Mouse (Mus musculus) forebrain, embryonic 10.5 days (tissue): Measurements from ENCODE around the gene Wnt8b. TPM values are rescaled to one million over a fixed set of nuclear protein-coding genes. Genes with fewer than 3 reads are reported as not detected.

Experiments used
- DNase-seq: peaks from one replicate; pipeline ENCODE4 v3.0.0-alpha.2; 2017; ENCODE audit warnings: low spot score; ENCODE audit errors: extremely low spot score
- H3K27ac ChIP-seq: fragments of 300-500 bp; sonication (generic); 2 replicates; pipeline ENCODE4 v1.5.1; 2016; ENCODE audit warnings: mild to moderate bottlenecking
- H3K27me3 ChIP-seq: fragments of 300-500 bp; sonication (generic); 2 replicates; pipeline ENCODE4 v1.6.1; 2016; ENCODE audit warnings: mild to moderate bottlenecking; ENCODE audit not compliant: poor library complexity, severe bottlenecking
- H3K36me3 ChIP-seq: fragments of 300-500 bp; sonication (generic); replicated peaks from 2 replicates; pipeline ENCODE4 v1.6.1; 2016; ENCODE audit warnings: mild to moderate bottlenecking, moderate library complexity
- H3K4me1 ChIP-seq: fragments of 300-500 bp; sonication (generic); 2 replicates; pipeline ENCODE4 v1.6.1; 2016
- H3K4me3 ChIP-seq: fragments of 300-500 bp; sonication (generic); 2 replicates; pipeline ENCODE4 v1.5.1; 2016; ENCODE audit warnings: mild to moderate bottlenecking, moderate library complexity
- H3K9me3 ChIP-seq: fragments of 300-500 bp; sonication (generic); 2 replicates; pipeline ENCODE4 v1.6.1; 2016; ENCODE audit warnings: mild to moderate bottlenecking, moderate library complexity
- WGBS: fragments of 180-500 bp; shearing (Covaris S2); methylation state at CpG from one replicate; pipeline ENCODE4 v1.1.7; 2016; 5-methylcytosine and 5-hydroxymethylcytosine counted together
- polyA plus RNA-seq: library from polyadenylated mRNA; unstranded; fragments of >200 nt; fragmentation: Nextera tagmentation; extraction: Ambion mirVana; gene quantifications from 2 replicates; pipeline ENCODE4 v1.2.1, GENCODE M21; 2016

Wnt8b gene
- polyA plus RNA-seq, 1 experiment from 2014 or later = 61.0 TPM

- H3K27ac ChIP-seq = peak overlapping the region; percentile 88
- WGBS = 10% methylated on average over 7 of the region's 7 CpGs
- peaks cover 10% of the 10 kb centered on the region for H3K36me3 ChIP-seq
- peak overlapping the region; percentile 63 for H3K4me3 ChIP-seq
- H3K4me1 ChIP-seq = peaks cover 100% of the 10 kb centered on the region
- peaks cover 100% of the 10 kb centered on the region for H3K27me3 ChIP-seq
- DNase-seq = no peak
- no peaks in the 10 kb centered on the region for H3K9me3 ChIP-seq
Observed at GRCm38 (mm10) chr19:44513921-44514482, 20.7 kb downstream of the Wnt8b start.

GRCm38 (mm10) chr19:44514521-44515451 lies 21.5 kb downstream of the Wnt8b start:
- Histone ChIP-seq H3K27ac (peak overlapping the region; percentile 88), H3K27me3 (peaks cover 100% of the 10 kb centered on the region), H3K4me3 (peak overlapping the region; percentile 63), H3K36me3 (peaks cover 10% of the 10 kb centered on the region), H3K4me1 (peaks cover 98% of the 10 kb centered on the region), H3K9me3 (no peaks in the 10 kb centered on the region)
- WGBS = 2% methylated on average over 14 of the region's 14 CpGs
- DNase-seq = peak; percentile 86

- WGBS = 24% methylated on average over 6 of the region's 6 CpGs
- no peak overlapping the region for H3K4me3 ChIP-seq
- peaks cover 93% of the 10 kb centered on the region for H3K4me1 ChIP-seq
- H3K27me3 ChIP-seq = peaks cover 100% of the 10 kb centered on the region
- DNase-seq = no peak
- peak overlapping the region; percentile 79 for H3K27ac ChIP-seq
- peaks cover 10% of the 10 kb centered on the region for H3K36me3 ChIP-seq
- no peaks in the 10 kb centered on the region for H3K9me3 ChIP-seq
Observed at GRCm38 (mm10) chr19:44515769-44516168, 22.5 kb downstream of the Wnt8b start.

- peak overlapping the region; percentile 73 for H3K27ac ChIP-seq
Observed at GRCm38 (mm10) chr19:44517996-44518768, 24.9 kb downstream of the Wnt8b start.

GRCm38 (mm10) chr19:44519152-44519551 lies 25.9 kb downstream of the Wnt8b start:
- Histone ChIP-seq H3K4me3 (no peak overlapping the region), H3K4me1 (peaks cover 59% of the 10 kb centered on the region), H3K27me3 (peaks cover 99% of the 10 kb centered on the region), H3K27ac (peak overlapping the region; percentile 73; the same call in 1 of the 2 replicates), H3K9me3 (no peaks in the 10 kb centered on the region), H3K36me3 (no peaks in the 10 kb centered on the region)
- DNase-seq = peak; percentile 39
- WGBS = 35% methylated on average over 7 of the region's 7 CpGs

More at GRCm38 (mm10) chr19:44517996-44518768, 24.9 kb downstream of the Wnt8b start:
- H3K9me3 ChIP-seq = no peaks in the 10 kb centered on the region
- H3K36me3 ChIP-seq = no peaks in the 10 kb centered on the region
- peaks cover 68% of the 10 kb centered on the region for H3K4me1 ChIP-seq
- no peak for DNase-seq
- H3K4me3 ChIP-seq = no peak overlapping the region
- H3K27me3 ChIP-seq = peaks cover 99% of the 10 kb centered on the region
- 44% methylated on average over 12 of the region's 12 CpGs for WGBS

DNA sequence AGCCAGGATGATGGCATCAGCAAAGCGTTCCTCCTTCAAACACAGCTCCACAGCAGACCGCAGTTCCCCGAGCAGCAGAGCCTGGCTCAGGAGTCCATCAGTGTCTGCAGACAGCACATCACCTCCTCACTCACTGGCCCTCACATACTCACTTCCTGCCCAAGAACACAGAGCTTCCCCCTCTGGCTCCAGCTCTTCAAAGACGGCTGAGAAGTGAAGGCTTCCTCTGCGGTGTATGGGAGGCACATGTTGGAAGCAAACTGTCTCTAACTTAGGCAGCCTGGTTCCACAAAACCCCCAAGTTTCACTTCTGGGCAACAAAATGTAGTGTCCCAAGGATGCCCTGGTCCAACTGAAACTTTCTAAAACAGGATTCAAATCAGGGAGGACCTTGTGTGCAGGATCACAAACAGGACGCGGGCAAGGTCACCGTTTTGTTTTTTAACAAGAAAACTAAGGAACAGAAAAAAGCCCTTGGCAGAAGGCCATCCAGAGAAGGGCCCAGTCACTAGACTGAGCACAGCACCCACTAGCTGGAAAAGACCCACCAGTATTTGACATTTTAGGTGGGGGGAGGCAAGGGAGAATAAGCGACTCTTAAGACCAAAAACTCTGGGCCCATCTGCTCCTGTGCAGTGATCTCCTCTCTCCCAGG lies 32.4 kb downstream of the Wnt8b start:
- no peaks in the 10 kb centered on the region for H3K4me1 ChIP-seq
- DNase-seq = no peak
- H3K4me3 ChIP-seq = no peak overlapping the region
- peaks cover 93% of the 10 kb centered on the region for H3K27me3 ChIP-seq
- 91% methylated on average over 9 of the region's 9 CpGs for WGBS
- H3K36me3 ChIP-seq = no peaks in the 10 kb centered on the region
- peaks cover 3% of the 10 kb centered on the region; the same call in 1 of the 2 replicates for H3K9me3 ChIP-seq
- no peak overlapping the region for H3K27ac ChIP-seq

GRCm38 (mm10) chr19:44530018-44530417 lies 36.7 kb downstream of the Wnt8b start:
- peaks cover 3% of the 10 kb centered on the region; the same call in 1 of the 2 replicates for H3K9me3 ChIP-seq
- H3K36me3 ChIP-seq = no peaks in the 10 kb centered on the region
- H3K4me3 ChIP-seq = no peak overlapping the region
- peaks cover 13% of the 10 kb centered on the region; the same call in 1 of the 2 replicates for H3K4me1 ChIP-seq
- 94% methylated on average over 6 of the region's 6 CpGs for WGBS
- H3K27me3 ChIP-seq = peaks cover 92% of the 10 kb centered on the region
- H3K27ac ChIP-seq = no peak overlapping the region
- DNase-seq = no peak

GRCm38 (mm10) chr19:44535376-44535775 lies 42.1 kb downstream of the Wnt8b start:
- Histone ChIP-seq H3K4me3 (no peak overlapping the region), H3K27me3 (peaks cover 56% of the 10 kb centered on the region), H3K27ac (no peak overlapping the region), H3K36me3 (peaks cover 2% of the 10 kb centered on the region; the same call in 1 of the 2 replicates), H3K4me1 (peaks cover 16% of the 10 kb centered on the region; the same call in 1 of the 2 replicates), H3K9me3 (peaks cover 4% of the 10 kb centered on the region)
- WGBS = 25% methylated on average over 3 of the region's 3 CpGs
- DNase-seq = no peak

GRCm38 (mm10) chr19:44537416-44537815 lies 44.1 kb downstream of the Wnt8b start:
- no peak for DNase-seq
- Histone ChIP-seq H3K36me3 (peaks cover 2% of the 10 kb centered on the region; the same call in 1 of the 2 replicates), H3K27ac (no peak overlapping the region), H3K27me3 (peaks cover 35% of the 10 kb centered on the region), H3K9me3 (peaks cover 16% of the 10 kb centered on the region), H3K4me3 (no peak overlapping the region), H3K4me1 (peaks cover 16% of the 10 kb centered on the region; the same call in 1 of the 2 replicates)
- 89% methylated on average over 8 of the region's 8 CpGs for WGBS

DNA sequence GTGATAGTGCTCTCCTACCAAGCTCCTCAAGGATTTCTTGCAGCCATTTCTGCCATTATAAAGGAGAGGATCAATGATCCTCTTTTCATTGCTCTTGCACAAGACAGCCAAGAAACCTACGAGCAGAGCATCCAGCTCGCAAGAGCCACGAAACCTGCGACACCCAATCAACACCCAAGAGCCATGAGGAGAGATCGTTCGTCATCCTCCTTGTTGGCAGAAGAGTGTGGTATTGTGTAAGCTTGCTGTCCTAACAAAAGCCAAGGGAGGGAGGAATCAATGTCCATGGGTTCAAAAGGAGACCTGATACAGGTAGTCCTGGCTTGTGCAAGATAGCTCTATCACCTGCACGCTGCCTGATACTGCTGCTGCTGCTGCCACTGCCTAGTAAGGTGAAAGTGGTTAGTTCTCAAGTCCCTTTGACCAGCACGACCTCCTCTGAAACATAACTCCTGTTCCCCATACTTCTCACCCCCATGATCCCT lies 49.5 kb downstream of the Wnt8b start:
- 92% methylated on average over 8 of the region's 8 CpGs for WGBS
- no peak overlapping the region for H3K27ac ChIP-seq
- peaks cover 4% of the 10 kb centered on the region for H3K36me3 ChIP-seq
- peaks cover 15% of the 10 kb centered on the region for H3K4me1 ChIP-seq
- no peak overlapping the region for H3K4me3 ChIP-seq
- no peak for DNase-seq
- peaks cover 16% of the 10 kb centered on the region for H3K9me3 ChIP-seq
- H3K27me3 ChIP-seq = peaks cover 39% of the 10 kb centered on the region

- DNase-seq = no peak
- Histone ChIP-seq H3K4me3 (no peak overlapping the region), H3K36me3 (peaks cover 20% of the 10 kb centered on the region), H3K27ac (no peak overlapping the region; the same call in 1 of the 2 replicates), H3K27me3 (peaks cover 39% of the 10 kb centered on the region), H3K4me1 (peaks cover 15% of the 10 kb centered on the region), H3K9me3 (peaks cover 16% of the 10 kb centered on the region)
- 59% methylated on average over 10 of the region's 10 CpGs for WGBS
Observed at GRCm38 (mm10) chr19:44544372-44544771, 51.1 kb downstream of the Wnt8b start.

DNA sequence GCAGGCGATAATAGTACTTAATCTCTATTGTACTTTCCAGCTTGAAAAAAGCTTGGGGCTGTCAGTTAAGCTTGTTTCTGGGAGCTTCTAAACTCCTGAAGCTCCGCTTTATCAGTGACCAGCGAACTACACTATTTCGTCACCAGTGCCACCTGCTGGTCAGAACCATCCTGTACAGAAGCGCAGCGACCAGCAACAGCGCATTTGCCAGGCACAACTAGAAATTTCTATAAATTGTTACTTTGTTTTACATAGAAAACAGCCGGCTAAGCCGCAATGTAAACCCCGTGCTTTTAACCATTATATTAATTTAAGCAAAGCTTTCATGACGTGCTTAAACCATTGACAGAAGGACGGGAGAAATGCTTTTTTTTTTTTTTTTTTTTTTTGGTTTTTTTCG lies 51.5 kb downstream of the Wnt8b start:
- H3K4me3 ChIP-seq = peak overlapping the region; percentile 71
- no peak overlapping the region; the same call in 1 of the 2 replicates for H3K27ac ChIP-seq
- WGBS = 4% methylated on average over 13 of the region's 13 CpGs
- H3K4me1 ChIP-seq = peaks cover 15% of the 10 kb centered on the region
- peaks cover 24% of the 10 kb centered on the region for H3K36me3 ChIP-seq
- peak; percentile 66 for DNase-seq
- peaks cover 16% of the 10 kb centered on the region for H3K9me3 ChIP-seq
- peaks cover 39% of the 10 kb centered on the region for H3K27me3 ChIP-seq
